In genomic region chr3:136704515-136705247, GRCm38 (mm10) we compare ENCODE assay signal across 14 mouse cellular contexts. TPM values are rescaled to one million over a fixed set of nuclear protein-coding genes. Genes with fewer than 3 reads are reported as not detected.
DNase-seq lines count a peak whose midpoint lies in the region; ATAC-seq and TF ChIP-seq lines count a peak whose summit lies in the region.
"Had no signal": no experiment of that assay in that cellular context is flagged by ENCODE, and none has a peak within 500 bp of the region (broad histone marks: within the 10 kb centered on the region; RNA-seq: fewer than 3 reads in every experiment).

No protein-coding gene starts in this region.

- TF ChIP-seq CTCF in lung, postnatal 0 days (IDR thresholded peaks at IDR 0.05): no peak
- no peak for TF ChIP-seq CTCF in intestine, postnatal 0 days (IDR thresholded peaks at IDR 0.05; ENCODE audit: low read depth)

- peaks cover 33% of the 10 kb centered on the region; the same call in 1 of the 2 replicates for H3K4me1 ChIP-seq in lung, postnatal 0 days (ENCODE audit: insufficient read depth, low read depth, low read length)
- 0 out of 2 replicates have a peak, but pooled peaks cover 5% of the 10 kb centered on the region for H3K4me1 ChIP-seq in intestine, postnatal 0 days (replicated peaks; ENCODE audit: control insufficient read depth, insufficient read depth, low read length)
- peaks cover 16% of the 10 kb centered on the region for H3K4me1 ChIP-seq in stomach, embryonic 16.5 days (ENCODE audit: control insufficient read depth, insufficient read depth, low read length)

- peak overlapping the region; percentile 66 for H3K27ac ChIP-seq in lung, postnatal 0 days (ENCODE audit: low read length)
- no peak overlapping the region for H3K27ac ChIP-seq in intestine, postnatal 0 days (ENCODE audit: low read depth, low read length)
- peak overlapping the region; percentile 74 for H3K27ac ChIP-seq in stomach, embryonic 16.5 days (ENCODE audit: low read length)
- H3K27ac ChIP-seq: heart, embryonic 15.5 days; liver, embryonic 12.5 days had no signal

- intact Hi-C loops in heart, postnatal 14 days (cut with DNase I): no loop called here

- H3K4me3 ChIP-seq in lung, postnatal 0 days (ENCODE audit: low read depth, low read length): no peak overlapping the region
- no peak overlapping the region for H3K4me3 ChIP-seq in intestine, postnatal 0 days (ENCODE audit: low read depth, low read length)
- H3K4me3 ChIP-seq in stomach, embryonic 16.5 days (replicated peaks; ENCODE audit: low read length): no peak overlapping the region
- H3K4me3 ChIP-seq: heart, embryonic 15.5 days; liver, embryonic 12.5 days had no signal

- H3K4me2 ChIP-seq in lung, postnatal 0 days (replicated peaks; ENCODE audit: low read depth, low read length): peak overlapping the region; percentile 12; the same call in 1 of the 2 replicates
- 0 out of 2 replicates have a peak overlapping the region, but pooled peaks have one; percentile 6 for H3K4me2 ChIP-seq in intestine, postnatal 0 days (replicated peaks; ENCODE audit: low read depth)
- peak overlapping the region; percentile 31; the same call in 1 of the 2 replicates for H3K4me2 ChIP-seq in stomach, embryonic 16.5 days (ENCODE audit: low read depth, low read length)
- H3K4me2 ChIP-seq: heart, embryonic 15.5 days; liver, embryonic 12.5 days had no signal

- no peaks in the 10 kb centered on the region for H3K36me3 ChIP-seq in lung, postnatal 0 days (ENCODE audit: insufficient read depth, low read length)
- H3K36me3 ChIP-seq in intestine, postnatal 0 days (ENCODE audit: control insufficient read depth, insufficient read depth): no peaks in the 10 kb centered on the region
- no peaks in the 10 kb centered on the region for H3K36me3 ChIP-seq in stomach, embryonic 16.5 days (ENCODE audit: control insufficient read depth, insufficient read depth, low read length)
- H3K36me3 ChIP-seq: heart, embryonic 15.5 days; liver, embryonic 12.5 days had no signal

- ATAC-seq in lung, postnatal 0 days: peak; percentile 69
- ATAC-seq in intestine, postnatal 0 days: no peak
- ATAC-seq in stomach, embryonic 16.5 days (ENCODE audit: insufficient read depth, low FRiP score): peak; percentile 70; the same call in 1 of the 2 replicates
- no peak for ATAC-seq in erythroblast, adult 5-6 weeks (replicated peaks; ENCODE audit: low FRiP score, poor library complexity, severe bottlenecking)
- ATAC-seq: liver, embryonic 12.5 days; Patski had no signal

- no peaks in the 10 kb centered on the region for H3K9me3 ChIP-seq in lung, postnatal 0 days (ENCODE audit: low read length)
- H3K9me3 ChIP-seq in intestine, postnatal 0 days (ENCODE audit: control insufficient read depth): no peaks in the 10 kb centered on the region
- no peaks in the 10 kb centered on the region for H3K9me3 ChIP-seq in stomach, embryonic 16.5 days (replicated peaks; ENCODE audit: control insufficient read depth, low read length)
- H3K9me3 ChIP-seq: heart, embryonic 15.5 days; liver, embryonic 12.5 days had no signal

- WGBS in lung, postnatal 0 days: 47% methylated on average over 12 of the region's 12 CpGs
- WGBS in intestine, postnatal 0 days: 51% methylated on average over 12 of the region's 12 CpGs
- 42% methylated on average over 12 of the region's 12 CpGs for WGBS in stomach, embryonic 16.5 days

- H3K27me3 ChIP-seq in lung, postnatal 0 days (replicated peaks; ENCODE audit: insufficient read depth, low read length): no peaks in the 10 kb centered on the region
- no peaks in the 10 kb centered on the region for H3K27me3 ChIP-seq in intestine, postnatal 0 days (replicated peaks; ENCODE audit: control insufficient read depth, insufficient read depth, low read length)
- no peaks in the 10 kb centered on the region for H3K27me3 ChIP-seq in stomach, embryonic 16.5 days (ENCODE audit: control insufficient read depth, insufficient read depth, low read length)
- H3K27me3 ChIP-seq: heart, embryonic 15.5 days; liver, embryonic 12.5 days; Patski had no signal

- no peak overlapping the region for H3K9ac ChIP-seq in lung, postnatal 0 days (replicated peaks; ENCODE audit: low read depth)
- H3K9ac ChIP-seq in intestine, postnatal 0 days (ENCODE audit: low read depth, low read length): no peak overlapping the region
- no peak overlapping the region for H3K9ac ChIP-seq in stomach, embryonic 16.5 days (ENCODE audit: low read length)
- H3K9ac ChIP-seq: heart, embryonic 15.5 days; liver, embryonic 12.5 days had no signal

- peak; percentile 42 to 67 for DNase-seq in heart, adult 18-20 months
- DNase-seq in heart, postnatal 14 days: no peak
- DNase-seq in lung, postnatal 0 days (ENCODE audit: low spot score): peak; percentile 62
- DNase-seq in lung, postnatal 14 days: no peak
- DNase-seq in adrenal gland, postnatal 25 days: no peak
- DNase-seq: adrenal gland, adult 2 months; cerebellum, postnatal 25 days; right cerebral cortex, postnatal 14 days had no signal

- TF ChIP-seq EP300 in lung, postnatal 0 days (IDR thresholded peaks at IDR 0.05): peak; percentile 89

RNA-seq across cellular contexts. Expression of gene Ppp3ca, which starts 34.8 kb away (rescaled TPM):
- total RNA-seq in heart, adult 18-20 months (2021): 10 to 100 TPM; 42.9 to 44.5 TPM
- 10 to 100 TPM; 50.0 to 53.5 TPM for total RNA-seq in heart, postnatal 14 days (2021)
- polyA plus RNA-seq in lung, postnatal 0 days (2015; fragmentation: Nextera tagmentation; extraction: Ambion mirVana): 105 and 125 TPM in 2 replicates
- polyA plus RNA-seq in intestine, postnatal 0 days (2015; fragmentation: Nextera tagmentation; extraction: Ambion mirVana): 37.3 and 40.8 TPM in 2 replicates
- 42.8 and 43.3 TPM in 2 replicates for polyA plus RNA-seq in stomach, embryonic 16.5 days (2015; fragmentation: Nextera tagmentation; extraction: Ambion mirVana)
- 68.9 and 78.4 TPM in 2 replicates for total RNA-seq in adrenal gland, postnatal 25 days (2021)
- 23.2 and 23.8 TPM in 2 replicates for total RNA-seq in erythroblast, adult 5-6 weeks (2015; ENCODE audit: low replicate concordance)
- 19.4 and 25.1 TPM in 2 replicates for total RNA-seq in erythroblast, adult 5-6 weeks (2017; ENCODE audit: low replicate concordance)

Comparison
In these comparisons a context has a peak if more than half of its experiments do, and no peak if none do; other contexts are left out.
1. DNase-seq: peak in heart, adult 18-20 months (2 of 2) and lung, postnatal 0 days (single experiment); none in heart, postnatal 14 days (0 of 2), lung, postnatal 14 days (single experiment) and adrenal gland, postnatal 25 days (single experiment).
2. ATAC-seq: peak in lung, postnatal 0 days (single experiment) and stomach, embryonic 16.5 days (single experiment); none in intestine, postnatal 0 days (single experiment) and erythroblast, adult 5-6 weeks (single experiment).
3. Peak in every context shown above with its lines, with median percentiles within 50 percentile points of each other: H3K4me2 ChIP-seq.